Mouse (Mus musculus) lung, adult 2 months (tissue): ENCODE data around the gene Pcid2.

Source experiments
- CTCF ChIP-seq: fragments of 200-500 bp; IDR thresholded peaks from 2 replicates; pipeline ENCODE4 v1.5.1; 2011; ENCODE audit warnings: mild to moderate bottlenecking, low read length, control low read depth; ENCODE audit not compliant: insufficient read depth
- POLR2A ChIP-seq: fragments of 200-500 bp; IDR thresholded peaks from 2 replicates; pipeline ENCODE4 v1.6.1; 2011; ENCODE audit warnings: low read depth, mild to moderate bottlenecking, control low read depth, low read length, borderline replicate concordance; ENCODE audit errors: extremely low read depth

DNA sequence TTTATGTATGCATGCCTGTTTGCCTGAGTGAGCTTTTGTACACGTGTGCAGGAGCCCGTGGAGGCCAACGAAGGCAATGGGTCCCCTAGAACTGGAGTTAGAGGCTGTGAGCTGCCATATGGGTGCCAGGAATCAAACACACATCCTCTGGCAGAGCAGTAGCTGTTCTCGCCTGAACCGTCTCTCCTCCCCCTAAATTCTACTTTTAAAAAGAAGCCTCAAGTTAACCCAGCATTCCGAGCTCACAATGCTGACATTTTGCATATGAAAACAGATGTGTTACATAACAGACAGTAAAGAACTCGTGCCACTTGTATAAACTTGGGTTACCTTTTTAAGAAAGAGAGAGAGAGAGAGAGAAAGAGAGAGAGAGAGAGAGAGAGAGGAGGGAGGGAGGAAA lies 27.7 kb downstream of the Pcid2 start:
- TF ChIP-seq CTCF (no peak), POLR2A (no peak)
